Mouse (Mus musculus) A20 (cell line): Measurements from ENCODE around the gene Ccdc71l.

Experiments used
- DNase-seq: peaks from one replicate; pipeline ENCODE4 v3.0.0-alpha.2; 2011; ENCODE audit warnings: low read depth, low spot score

Gene Ccdc71l

DNA sequence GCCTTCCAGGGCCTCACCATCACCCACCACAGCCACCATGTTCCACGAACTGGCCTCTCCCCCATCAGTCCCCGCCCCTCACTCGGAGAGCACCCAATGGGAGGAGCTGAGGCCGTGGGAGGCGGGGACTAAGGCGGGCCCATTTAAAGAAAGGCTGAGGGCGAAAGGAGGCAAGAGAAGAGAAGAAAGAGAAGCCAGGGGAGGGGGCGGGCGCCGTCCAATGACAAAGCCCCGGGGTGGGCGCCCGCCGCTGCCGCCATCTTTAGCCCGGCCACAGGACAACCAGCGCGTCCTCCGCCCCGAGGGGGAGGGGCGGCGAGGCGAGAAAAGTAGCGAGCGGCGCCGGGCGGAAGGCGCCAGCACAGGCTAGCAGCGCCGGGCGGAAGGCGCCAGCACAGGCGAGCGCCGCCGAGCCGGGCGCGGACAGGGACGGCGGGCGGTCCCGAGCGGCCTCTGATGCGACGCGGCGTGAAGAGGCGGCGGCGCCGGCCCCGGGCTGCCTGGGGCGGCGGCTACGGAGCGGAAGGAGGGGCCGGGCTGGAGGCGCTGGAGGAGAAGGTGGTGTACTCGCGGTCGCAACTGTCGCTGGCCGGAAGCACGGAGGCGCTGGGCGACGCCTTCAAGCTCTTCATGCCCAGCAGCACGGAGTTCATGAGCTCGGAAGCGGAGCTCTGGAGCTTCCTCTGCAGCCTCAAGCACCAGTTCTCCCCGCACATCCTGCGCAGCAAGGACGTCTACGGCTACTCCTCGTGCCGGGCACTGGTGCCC, at the start of gene Ccdc71l:
Gene Ccdc71l (plus strand): TSS at position 177 of the 768 bp plus-strand sequence.
- DNase-seq: peak; percentile 90

- DNase-seq: peak; percentile 40
Observed at GRCm38 (mm10) chr12:32339078-32339477, 39.4 kb upstream of the Ccdc71l start.

GRCm38 (mm10) chr12:32343487-32343886, 35.0 kb upstream of the Ccdc71l start:
- no peak for DNase-seq

GRCm38 (mm10) chr12:32346121-32346520, 32.4 kb upstream of the Ccdc71l start:
- no peak for DNase-seq

DNA sequence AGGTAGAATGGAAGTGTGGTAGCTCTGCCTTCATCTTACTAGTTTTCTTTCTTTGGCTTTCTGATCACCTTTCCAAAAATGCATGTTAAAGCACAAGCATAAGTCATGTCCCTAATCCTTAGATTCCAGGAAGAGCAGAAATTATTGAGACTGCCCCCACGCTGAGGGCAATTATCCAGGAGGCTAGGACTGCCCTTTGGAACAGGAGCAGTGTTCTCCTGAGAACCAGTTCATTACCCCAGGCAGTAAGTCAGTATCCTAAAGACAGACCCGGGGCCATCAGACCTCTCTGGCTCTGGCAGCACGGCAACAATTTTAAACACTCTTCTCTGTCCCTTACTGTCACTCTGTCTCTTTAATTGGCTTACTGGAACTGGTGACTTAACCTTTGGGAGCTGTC, 30.0 kb upstream of the Ccdc71l start:
- DNase-seq: no peak

- no peak for DNase-seq
Observed at GRCm38 (mm10) chr12:32351874-32352273, 26.6 kb upstream of the Ccdc71l start.

- peak; percentile 94 for DNase-seq
Observed at GRCm38 (mm10) chr12:32379296-32379725, 807 bp downstream of the Ccdc71l start.

DNA sequence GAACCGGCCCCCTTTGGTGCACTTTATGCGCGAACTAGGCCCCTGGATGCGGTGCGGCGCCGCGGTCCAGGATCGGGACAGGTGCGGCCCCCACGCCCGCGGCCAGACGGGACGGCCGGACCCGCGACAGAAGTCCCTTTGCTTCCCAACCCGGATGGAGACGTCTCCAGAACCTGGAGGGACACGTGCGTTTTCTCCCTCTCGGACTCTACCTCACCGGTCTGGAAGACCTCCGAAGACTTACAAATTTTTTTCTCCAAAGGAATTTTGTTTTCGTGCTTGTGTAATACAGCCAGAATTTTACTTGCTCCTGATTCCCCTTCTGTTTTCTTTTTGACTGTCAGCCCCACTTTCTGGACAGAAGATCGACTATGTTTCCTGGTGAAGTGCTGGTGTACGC, 1.2 kb downstream of the Ccdc71l start:
- DNase-seq: no peak

DNA sequence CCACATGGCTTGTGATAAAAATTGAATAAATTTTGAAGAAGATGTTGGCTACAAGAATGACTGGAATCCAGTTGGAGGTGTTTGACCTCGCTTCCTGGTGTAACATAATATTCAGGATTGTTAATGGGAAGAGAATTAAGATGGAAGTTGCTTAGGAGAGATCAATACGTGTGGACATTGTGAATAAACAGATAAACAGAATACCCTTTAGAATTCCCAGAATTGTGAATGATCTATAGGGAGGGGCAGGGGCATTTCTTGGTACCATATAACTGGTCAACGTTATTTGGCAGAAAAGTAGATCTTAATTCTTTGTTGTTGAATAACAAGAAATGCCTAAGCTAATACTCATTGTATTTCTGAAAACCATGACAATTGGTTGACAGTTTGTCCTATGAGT, 2.0 kb downstream of the Ccdc71l start:
- DNase-seq: peak; percentile 7

GRCm38 (mm10) chr12:32381011-32381410, 2.5 kb downstream of the Ccdc71l start:
- peak; percentile 14 for DNase-seq

- no peak for DNase-seq
Observed at GRCm38 (mm10) chr12:32419537-32419936, 41.0 kb downstream of the Ccdc71l start.

- no peak for DNase-seq
Observed at GRCm38 (mm10) chr12:32427832-32428231, 49.3 kb downstream of the Ccdc71l start.

GRCm38 (mm10) chr12:32431004-32431403, 52.5 kb downstream of the Ccdc71l start:
- DNase-seq: no peak
